Comparison of ENCODE assay signal across 27 mouse cellular contexts in the genomic region with DNA sequence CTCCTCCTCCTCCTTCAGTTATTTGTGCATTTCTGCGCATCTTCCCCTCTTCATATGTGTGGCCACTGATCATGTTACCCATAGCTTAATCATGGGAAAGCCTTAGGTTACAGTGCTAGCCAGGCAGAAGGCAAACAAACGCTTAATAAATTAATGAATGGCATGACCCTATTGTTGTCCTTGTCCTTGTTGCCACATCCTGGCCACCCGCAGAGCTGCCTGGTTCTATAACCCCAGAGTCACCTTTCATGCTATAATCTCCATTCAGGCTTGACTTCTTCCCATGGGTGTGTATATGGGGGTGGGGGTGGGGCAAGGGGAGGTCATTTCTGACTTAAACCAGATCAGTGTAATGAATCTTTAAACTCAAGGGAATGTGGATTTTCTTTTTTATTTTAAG. TPM values are rescaled to one million over a fixed set of nuclear protein-coding genes. Genes with fewer than 3 reads are reported as not detected.
A peak's percentile ranks its signal among the peaks of the same experiment; 100 is the strongest.
DNase-seq lines count a peak whose midpoint lies in the region; ATAC-seq and TF ChIP-seq lines count a peak whose summit lies in the region.
"Had no signal": no experiment of that assay in that cellular context is flagged by ENCODE, and none has a peak within 500 bp of the region (broad histone marks: within the 10 kb centered on the region; RNA-seq: fewer than 3 reads in every experiment).

No protein-coding gene starts in this region.

- intact Hi-C loops in heart, postnatal 14 days (cut with DNase I), result no loop called here

- H3K27ac ChIP-seq in embryonic facial prominence, embryonic 13.5 days, result peak overlapping the region; percentile 28; the same call in 1 of the 2 replicates
- no peak overlapping the region for H3K27ac ChIP-seq in embryonic facial prominence, embryonic 10.5 days (replicated peaks)
- H3K27ac ChIP-seq in heart, embryonic 16.5 days (ENCODE audit: low read length), result peak overlapping the region; percentile 19; the same call in 1 of the 2 replicates
- H3K27ac ChIP-seq in kidney, embryonic 16.5 days (ENCODE audit: low read length), result peak overlapping the region; percentile 25
- H3K27ac ChIP-seq in embryonic fibroblast, embryonic 13.5 days (ENCODE audit: insufficient read depth, low read length), result peak overlapping the region; percentile 18
- H3K27ac ChIP-seq: forebrain, embryonic 12.5 days; hindbrain, embryonic 13.5 days; limb, embryonic 13.5 days; liver, embryonic 12.5 days; midbrain, embryonic 12.5 days; neural tube, embryonic 15.5 days; stomach, embryonic 15.5 days had no signal

- no peak for TF ChIP-seq POLR2A in embryonic fibroblast, embryonic 13.5 days (IDR thresholded peaks at IDR 0.05; ENCODE audit: low read depth, low read length)

- no peak overlapping the region for H3K4me2 ChIP-seq in embryonic facial prominence, embryonic 13.5 days
- no peak overlapping the region for H3K4me2 ChIP-seq in heart, embryonic 16.5 days (ENCODE audit: low read depth, low read length)
- H3K4me2 ChIP-seq in kidney, embryonic 16.5 days (replicated peaks; ENCODE audit: low read depth, low read length), result peak overlapping the region; percentile 0; the same call in 1 of the 2 replicates
- H3K4me2 ChIP-seq: forebrain, embryonic 12.5 days; hindbrain, embryonic 13.5 days; limb, embryonic 13.5 days; liver, embryonic 12.5 days; midbrain, embryonic 12.5 days; neural tube, embryonic 15.5 days; stomach, embryonic 15.5 days had no signal

- H3K36me3 ChIP-seq in embryonic facial prominence, embryonic 13.5 days, result no peaks in the 10 kb centered on the region
- no peaks in the 10 kb centered on the region for H3K36me3 ChIP-seq in embryonic facial prominence, embryonic 10.5 days (replicated peaks)
- H3K36me3 ChIP-seq in heart, embryonic 16.5 days (ENCODE audit: control insufficient read depth, insufficient read depth), result 0 out of 2 replicates have a peak, but pooled peaks cover 5% of the 10 kb centered on the region
- no peaks in the 10 kb centered on the region for H3K36me3 ChIP-seq in kidney, embryonic 16.5 days (ENCODE audit: insufficient read depth, low read length)
- H3K36me3 ChIP-seq: forebrain, embryonic 12.5 days; G1E; hindbrain, embryonic 13.5 days; liver, embryonic 12.5 days; midbrain, embryonic 12.5 days; neural tube, embryonic 15.5 days; stomach, embryonic 15.5 days had no signal

- H3K27me3 ChIP-seq in embryonic facial prominence, embryonic 13.5 days, result no peaks in the 10 kb centered on the region
- H3K27me3 ChIP-seq in embryonic facial prominence, embryonic 10.5 days (replicated peaks; ENCODE audit: low read depth, poor library complexity, severe bottlenecking), result no peaks in the 10 kb centered on the region
- H3K27me3 ChIP-seq in heart, embryonic 16.5 days (ENCODE audit: control insufficient read depth, insufficient read depth, low read length), result no peaks in the 10 kb centered on the region
- H3K27me3 ChIP-seq in kidney, embryonic 16.5 days (ENCODE audit: insufficient read depth, low read length), result no peaks in the 10 kb centered on the region
- H3K27me3 ChIP-seq: forebrain, embryonic 12.5 days; hindbrain, embryonic 13.5 days; limb, embryonic 13.5 days; liver, embryonic 12.5 days; midbrain, embryonic 12.5 days; neural tube, embryonic 15.5 days; Patski; stomach, embryonic 15.5 days had no signal

- H3K9ac ChIP-seq in embryonic facial prominence, embryonic 13.5 days, result no peak overlapping the region
- no peak overlapping the region for H3K9ac ChIP-seq in heart, embryonic 16.5 days (ENCODE audit: low read length)
- H3K9ac ChIP-seq in kidney, embryonic 16.5 days (replicated peaks; ENCODE audit: low read length), result no peak overlapping the region
- H3K9ac ChIP-seq: forebrain, embryonic 12.5 days; hindbrain, embryonic 13.5 days; limb, embryonic 13.5 days; liver, embryonic 12.5 days; midbrain, embryonic 12.5 days; neural tube, embryonic 15.5 days; stomach, embryonic 15.5 days had no signal

- ATAC-seq in embryonic facial prominence, embryonic 13.5 days (ENCODE audit: insufficient number of reproducible peaks, insufficient read depth, low FRiP score, low TSS enrichment, low read depth), result no peak
- ATAC-seq in heart, embryonic 16.5 days (replicated peaks; ENCODE audit: extremely low read depth, insufficient read depth, low FRiP score), result no peak
- ATAC-seq in kidney, embryonic 16.5 days (ENCODE audit: low FRiP score, low TSS enrichment), result peak; percentile 87
- ATAC-seq: activated CD4-positive, CD25-positive, alpha-beta regulatory T cell, adult 4 months; inflammation-experienced regulatory T-cells, adult 6 months; liver, embryonic 12.5 days; Patski had no signal

- H3K4me1 ChIP-seq in embryonic facial prominence, embryonic 13.5 days, result peaks cover 41% of the 10 kb centered on the region
- H3K4me1 ChIP-seq in embryonic facial prominence, embryonic 10.5 days, result peaks cover 43% of the 10 kb centered on the region
- H3K4me1 ChIP-seq in heart, embryonic 16.5 days (ENCODE audit: control insufficient read depth, insufficient read depth, low read length), result peaks cover 54% of the 10 kb centered on the region
- H3K4me1 ChIP-seq in kidney, embryonic 16.5 days (ENCODE audit: insufficient read depth, low read length), result peaks cover 81% of the 10 kb centered on the region
- H3K4me1 ChIP-seq in embryonic fibroblast, embryonic 13.5 days (ENCODE audit: control insufficient read depth, insufficient read depth, low read length), result peaks cover 27% of the 10 kb centered on the region; the same call in 1 of the 2 replicates
- H3K4me1 ChIP-seq: forebrain, embryonic 12.5 days; midbrain, embryonic 12.5 days; neural tube, embryonic 15.5 days had no signal

- WGBS in embryonic facial prominence, embryonic 13.5 days, result 39% methylated on average over 3 of the region's 3 CpGs
- WGBS in embryonic facial prominence, embryonic 10.5 days, result 50% methylated on average over 3 of the region's 3 CpGs
- WGBS in heart, embryonic 16.5 days, result 58% methylated on average over 3 of the region's 3 CpGs
- 21% methylated on average over 3 of the region's 3 CpGs for WGBS in kidney, embryonic 16.5 days

- no peak for DNase-seq in embryonic facial prominence, embryonic 10.5 days (ENCODE audit: low spot score)
- DNase-seq in heart, postnatal 14 days, result no peak
- DNase-seq in kidney, adult 18-20 months, result no peak
- DNase-seq: adrenal gland, postnatal 10 days; cerebellum, adult 2 months; cerebellum, postnatal 25 days; lung, adult 18-20 months; lung, postnatal 14 days; right cerebral cortex, adult 18-20 months; right cerebral cortex, postnatal 4 days; thymus, postnatal 25 days had no signal

- no peaks in the 10 kb centered on the region for H3K9me3 ChIP-seq in embryonic facial prominence, embryonic 13.5 days
- no peaks in the 10 kb centered on the region for H3K9me3 ChIP-seq in embryonic facial prominence, embryonic 10.5 days
- H3K9me3 ChIP-seq in heart, embryonic 16.5 days (replicated peaks; ENCODE audit: control insufficient read depth, low read length), result no peaks in the 10 kb centered on the region
- no peaks in the 10 kb centered on the region for H3K9me3 ChIP-seq in kidney, embryonic 16.5 days (ENCODE audit: low read length)
- H3K9me3 ChIP-seq: forebrain, embryonic 12.5 days; G1E; hindbrain, embryonic 13.5 days; limb, embryonic 13.5 days; liver, embryonic 12.5 days; midbrain, embryonic 12.5 days; neural tube, embryonic 15.5 days; stomach, embryonic 15.5 days had no signal

- TF ChIP-seq CTCF in embryonic fibroblast, embryonic 13.5 days (IDR thresholded peaks at IDR 0.05; ENCODE audit: borderline replicate concordance, insufficient read depth, low read length), result no peak

- H3K4me3 ChIP-seq in embryonic facial prominence, embryonic 13.5 days, result no peak overlapping the region
- H3K4me3 ChIP-seq in embryonic facial prominence, embryonic 10.5 days, result no peak overlapping the region
- H3K4me3 ChIP-seq in heart, embryonic 16.5 days (ENCODE audit: low read length), result no peak overlapping the region
- H3K4me3 ChIP-seq in kidney, embryonic 16.5 days (ENCODE audit: low read length), result no peak overlapping the region
- H3K4me3 ChIP-seq in embryonic fibroblast, embryonic 13.5 days (ENCODE audit: insufficient read depth, low read length), result no peak overlapping the region
- H3K4me3 ChIP-seq: erythroblast, embryonic 14.5 days; forebrain, embryonic 12.5 days; hindbrain, embryonic 13.5 days; limb, embryonic 13.5 days; liver, embryonic 12.5 days; midbrain, embryonic 12.5 days; neural tube, embryonic 15.5 days; stomach, embryonic 15.5 days had no signal

RNA-seq across cellular contexts. Expression of a gene that starts 37.6 kb away (rescaled TPM):
- polyA plus RNA-seq in embryonic facial prominence, embryonic 13.5 days (2015; fragmentation: Nextera tagmentation; extraction: Ambion mirVana), result 26.9 and 29.0 TPM in 2 replicates
- 12.4 and 12.5 TPM in 2 replicates for polyA plus RNA-seq in embryonic facial prominence, embryonic 10.5 days (2016; fragmentation: Nextera tagmentation; extraction: Ambion mirVana)
- polyA plus RNA-seq in heart, embryonic 16.5 days (2015; fragmentation: Nextera tagmentation; extraction: Ambion mirVana), result 28.0 and 28.2 TPM in 2 replicates
- 10 to 100 TPM; 27.4 to 29.5 TPM for total RNA-seq in heart, postnatal 14 days (2021)
- polyA plus RNA-seq in kidney, embryonic 16.5 days (2015; fragmentation: Nextera tagmentation; extraction: Ambion mirVana), result 31.7 and 34.9 TPM in 2 replicates
- 55.0 and 62.8 TPM in 2 replicates for polyA plus RNA-seq in embryonic fibroblast, embryonic 13.5 days (2011; ENCODE audit: insufficient read length, low read depth, missing spikeins)
- polyA plus RNA-seq: G1E had no signal
